Mouse (Mus musculus) lung, postnatal 0 days (tissue): ENCODE measurements at regions not wholly inside any gene's neighbourhood (a gene's known extent, or its start where the extent isn't known, plus 50 kb on each side); places are given as distances from the start of the nearest gene placed in this dataset.

Source experiments
- CTCF ChIP-seq: IDR thresholded peaks from 2 replicates; pipeline ENCODE4 v1.5.1; 2016; ENCODE audit warnings: antibody characterized with exemption, mild to moderate bottlenecking
- EP300 ChIP-seq: IDR thresholded peaks from 2 replicates; pipeline ENCODE4 v1.6.1; 2016; ENCODE audit warnings: antibody characterized with exemption, mild to moderate bottlenecking, control low read depth

GRCm38 (mm10) chr3:8751356-8751755, 858.5 kb downstream of the Zfp704 start:
- TF ChIP-seq EP300, result no peak
- TF ChIP-seq CTCF, result no peak
